In the genomic region with DNA sequence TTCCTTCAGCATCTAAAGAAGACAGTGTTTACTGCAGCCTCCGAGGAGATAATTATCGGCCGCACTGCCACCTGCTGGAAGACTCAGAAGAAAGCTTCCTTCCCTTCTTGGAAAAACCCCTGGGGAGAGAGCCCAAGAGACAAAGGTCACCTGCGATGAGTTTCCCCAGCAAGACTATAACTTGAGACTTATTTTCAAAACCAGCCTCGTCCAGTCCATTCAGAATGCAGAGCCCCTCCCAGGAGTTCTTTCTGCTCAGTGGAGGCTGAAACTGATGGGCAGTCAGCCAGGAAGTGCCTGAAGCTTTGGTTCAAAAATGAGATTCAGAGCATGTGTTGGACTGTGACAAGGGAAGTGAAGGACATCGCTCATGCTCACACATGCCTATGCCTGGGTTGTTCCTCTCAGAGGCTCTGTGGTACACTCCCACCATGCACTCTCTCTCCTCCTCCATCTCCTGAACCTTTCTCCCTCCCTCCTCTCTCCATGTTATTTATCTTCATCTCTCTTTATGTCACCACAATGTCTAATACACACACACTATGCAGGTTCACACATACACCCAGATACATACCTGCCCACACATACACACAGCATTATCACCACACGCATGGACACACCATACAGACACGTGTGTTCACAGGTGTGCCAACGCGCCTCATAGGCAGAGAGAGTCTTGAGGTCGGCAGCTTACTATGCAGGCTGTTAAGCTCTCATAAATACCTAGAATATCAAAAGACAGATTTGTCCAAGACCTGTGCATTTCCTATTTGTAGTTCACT, we compare ENCODE assay signal across 8 mouse cellular contexts.
DNase-seq lines count a peak whose midpoint lies in the region; ATAC-seq and TF ChIP-seq lines count a peak whose summit lies in the region.

No protein-coding gene starts in this region.

- 57% methylated on average over 11 of the region's 11 CpGs for WGBS in intestine, postnatal 0 days
- 69% methylated on average over 11 of the region's 11 CpGs for WGBS in limb, embryonic 10.5 days
- WGBS in neural tube, embryonic 15.5 days: 57% methylated on average over 11 of the region's 11 CpGs

- H3K27ac ChIP-seq in left cerebral cortex, adult 2 months: peak overlapping the region; percentile 76
- no peak overlapping the region for H3K27ac ChIP-seq in intestine, postnatal 0 days (ENCODE audit: low read depth, low read length)
- no peak overlapping the region for H3K27ac ChIP-seq in limb, embryonic 10.5 days
- no peak overlapping the region for H3K27ac ChIP-seq in neural tube, embryonic 15.5 days (replicated peaks)

- DNase-seq in left cerebral cortex, adult 2 months (ENCODE audit: extremely low spot score in 1 of 2, low spot score in 2 of 2): peak; percentile 64 to 71
- no peak for DNase-seq in left cerebral cortex, adult 11 months (ENCODE audit: low spot score)
- DNase-seq in cerebellum, postnatal 4 days (ENCODE audit: low spot score in 2 of 2): peak; percentile 37 to 58
- peak; percentile 58 to 68 for DNase-seq in heart, adult 18-20 months
- DNase-seq in limb, embryonic 10.5 days (ENCODE audit: low spot score): peak; percentile 36
- peak; percentile 26 for DNase-seq in urinary bladder, adult 2 months (ENCODE audit: low spot score)

- TF ChIP-seq CTCF in left cerebral cortex, adult 2 months (IDR thresholded peaks at IDR 0.05): peak; percentile 68
- peak; percentile 73 for TF ChIP-seq CTCF in intestine, postnatal 0 days (IDR thresholded peaks at IDR 0.05; ENCODE audit: low read depth)

- H3K36me3 ChIP-seq in intestine, postnatal 0 days (ENCODE audit: control insufficient read depth, insufficient read depth): no peaks in the 10 kb centered on the region
- H3K36me3 ChIP-seq in limb, embryonic 10.5 days: no peaks in the 10 kb centered on the region
- no peaks in the 10 kb centered on the region for H3K36me3 ChIP-seq in neural tube, embryonic 15.5 days

- no peak overlapping the region for H3K4me2 ChIP-seq in intestine, postnatal 0 days (replicated peaks; ENCODE audit: low read depth)
- H3K4me2 ChIP-seq in neural tube, embryonic 15.5 days: no peak overlapping the region

- intact Hi-C loops in left cerebral cortex, adult 2 months (cut with DNase I): loop anchor here (1.0 to 10.0 kb wide), 8 partner anchors 65 to 1527 kb away; no protein-coding TSS in a partner anchor

- no peak for ATAC-seq in intestine, postnatal 0 days
- peak; percentile 25 for ATAC-seq in neural tube, embryonic 15.5 days (ENCODE audit: low FRiP score)

- H3K27me3 ChIP-seq in intestine, postnatal 0 days (replicated peaks; ENCODE audit: control insufficient read depth, insufficient read depth, low read length): no peaks in the 10 kb centered on the region
- no peaks in the 10 kb centered on the region for H3K27me3 ChIP-seq in limb, embryonic 10.5 days (ENCODE audit: low read depth, poor library complexity, severe bottlenecking)
- H3K27me3 ChIP-seq in neural tube, embryonic 15.5 days (replicated peaks): no peaks in the 10 kb centered on the region

- no peak overlapping the region for H3K4me3 ChIP-seq in left cerebral cortex, adult 2 months
- no peak overlapping the region for H3K4me3 ChIP-seq in intestine, postnatal 0 days (ENCODE audit: low read depth, low read length)
- no peak overlapping the region for H3K4me3 ChIP-seq in limb, embryonic 10.5 days
- H3K4me3 ChIP-seq in neural tube, embryonic 15.5 days (replicated peaks): no peak overlapping the region

- no peaks in the 10 kb centered on the region for H3K9me3 ChIP-seq in intestine, postnatal 0 days (ENCODE audit: control insufficient read depth)
- no peaks in the 10 kb centered on the region for H3K9me3 ChIP-seq in limb, embryonic 10.5 days (replicated peaks)
- H3K9me3 ChIP-seq in neural tube, embryonic 15.5 days (replicated peaks): no peaks in the 10 kb centered on the region

- H3K4me1 ChIP-seq in intestine, postnatal 0 days (replicated peaks; ENCODE audit: control insufficient read depth, insufficient read depth, low read length): no peaks in the 10 kb centered on the region
- no peaks in the 10 kb centered on the region for H3K4me1 ChIP-seq in limb, embryonic 10.5 days
- H3K4me1 ChIP-seq in neural tube, embryonic 15.5 days: peaks cover 31% of the 10 kb centered on the region

- H3K9ac ChIP-seq in intestine, postnatal 0 days (ENCODE audit: low read depth, low read length): no peak overlapping the region
- no peak overlapping the region for H3K9ac ChIP-seq in neural tube, embryonic 15.5 days (replicated peaks)
